Mouse (Mus musculus) forebrain, embryonic 10.5 days (tissue): ENCODE measurements around the gene Usp22. TPM values are rescaled to one million over a fixed set of nuclear protein-coding genes. Genes with fewer than 3 reads are reported as not detected.

Source experiments
- DNase-seq: peaks from one replicate; pipeline ENCODE4 v3.0.0-alpha.2; 2017; ENCODE audit warnings: low spot score; ENCODE audit errors: extremely low spot score
- H3K27ac ChIP-seq: fragments of 300-500 bp; sonication (generic); 2 replicates; pipeline ENCODE4 v1.5.1; 2016; ENCODE audit warnings: mild to moderate bottlenecking
- H3K27me3 ChIP-seq: fragments of 300-500 bp; sonication (generic); 2 replicates; pipeline ENCODE4 v1.6.1; 2016; ENCODE audit warnings: mild to moderate bottlenecking; ENCODE audit not compliant: poor library complexity, severe bottlenecking
- H3K36me3 ChIP-seq: fragments of 300-500 bp; sonication (generic); replicated peaks from 2 replicates; pipeline ENCODE4 v1.6.1; 2016; ENCODE audit warnings: mild to moderate bottlenecking, moderate library complexity
- H3K4me1 ChIP-seq: fragments of 300-500 bp; sonication (generic); 2 replicates; pipeline ENCODE4 v1.6.1; 2016
- H3K4me3 ChIP-seq: fragments of 300-500 bp; sonication (generic); 2 replicates; pipeline ENCODE4 v1.5.1; 2016; ENCODE audit warnings: mild to moderate bottlenecking, moderate library complexity
- H3K9me3 ChIP-seq: fragments of 300-500 bp; sonication (generic); 2 replicates; pipeline ENCODE4 v1.6.1; 2016; ENCODE audit warnings: mild to moderate bottlenecking, moderate library complexity
- WGBS: fragments of 180-500 bp; shearing (Covaris S2); methylation state at CpG from one replicate; pipeline ENCODE4 v1.1.7; 2016; 5-methylcytosine and 5-hydroxymethylcytosine counted together
- polyA plus RNA-seq: library from polyadenylated mRNA; unstranded; fragments of >200 nt; fragmentation: Nextera tagmentation; extraction: Ambion mirVana; gene quantifications from 2 replicates; pipeline ENCODE4 v1.2.1, GENCODE M21; 2016

Usp22 gene
- polyA plus RNA-seq, 1 experiment from 2014 or later, result 177 TPM

- WGBS, result 90% methylated on average over 12 of the region's 12 CpGs
- Histone ChIP-seq H3K4me3 (no peak overlapping the region), H3K9me3 (no peaks in the 10 kb centered on the region), H3K36me3 (no peaks in the 10 kb centered on the region), H3K27ac (no peak overlapping the region), H3K4me1 (peaks cover 6% of the 10 kb centered on the region), H3K27me3 (peaks cover 14% of the 10 kb centered on the region)
- no peak for DNase-seq
Measured at GRCm38 (mm10) chr11:61108911-61109361, 65.9 kb downstream of the Usp22 start.

- peak; percentile 90 for DNase-seq
- WGBS, result 24% methylated on average over 20 of the region's 20 CpGs
- peaks cover 24% of the 10 kb centered on the region for H3K27me3 ChIP-seq
- H3K4me3 ChIP-seq, result peak overlapping the region; percentile 11; the same call in 1 of the 2 replicates
- no peaks in the 10 kb centered on the region for H3K9me3 ChIP-seq
- H3K27ac ChIP-seq, result no peak overlapping the region
- H3K36me3 ChIP-seq, result no peaks in the 10 kb centered on the region
- peaks cover 19% of the 10 kb centered on the region for H3K4me1 ChIP-seq
Measured at GRCm38 (mm10) chr11:61104241-61104901, 70.5 kb downstream of the Usp22 start.

- WGBS, result 67% methylated on average over 13 of the region's 13 CpGs
- no peak for DNase-seq
- no peaks in the 10 kb centered on the region for H3K9me3 ChIP-seq
- H3K36me3 ChIP-seq, result no peaks in the 10 kb centered on the region
- no peak overlapping the region for H3K27ac ChIP-seq
- H3K4me3 ChIP-seq, result peak overlapping the region; percentile 14; the same call in 1 of the 2 replicates
- H3K4me1 ChIP-seq, result peaks cover 19% of the 10 kb centered on the region
- H3K27me3 ChIP-seq, result peaks cover 24% of the 10 kb centered on the region
Measured at GRCm38 (mm10) chr11:61102397-61103339, 72.2 kb downstream of the Usp22 start.

Other genes starting within 250 kb of the Usp22 start
- 67.0 and 73.2 TPM in 2 replicates for gene Map2k3, start 243.0 kb downstream of the Usp22 start, polyA plus RNA-seq
- 0.20 and 0.43 TPM in 2 replicates for gene Kcnj12, start 152.5 kb downstream of the Usp22 start, polyA plus RNA-seq
- 0.63 and 1.3 TPM in 2 replicates for gene Tnfrsf13b, start 48.3 kb downstream of the Usp22 start, polyA plus RNA-seq
- not detected in 2 replicates for gene Aldh3a1, start 32.5 kb upstream of the Usp22 start, polyA plus RNA-seq
- 19.3 and 19.4 TPM in 2 replicates for gene Aldh3a2, start 92.4 kb upstream of the Usp22 start, polyA plus RNA-seq
- gene Slc47a2, start 167.8 kb upstream of the Usp22 start, polyA plus RNA-seq, result not detected in 2 replicates
- 0.17 TPM in 1 of 2 replicates, not detected in the other for gene Slc47a1, start 203.3 kb upstream of the Usp22 start, polyA plus RNA-seq